Mouse (Mus musculus) heart, postnatal 4 days (tissue): ENCODE measurements at regions not wholly inside any gene's neighbourhood (a gene's known extent, or its start where the extent isn't known, plus 50 kb on each side); places are given as distances from the start of the nearest gene placed in this dataset.

Source experiments
- DNase-seq: peaks from one replicate; pipeline ENCODE4 v3.0.0; 2021

DNA sequence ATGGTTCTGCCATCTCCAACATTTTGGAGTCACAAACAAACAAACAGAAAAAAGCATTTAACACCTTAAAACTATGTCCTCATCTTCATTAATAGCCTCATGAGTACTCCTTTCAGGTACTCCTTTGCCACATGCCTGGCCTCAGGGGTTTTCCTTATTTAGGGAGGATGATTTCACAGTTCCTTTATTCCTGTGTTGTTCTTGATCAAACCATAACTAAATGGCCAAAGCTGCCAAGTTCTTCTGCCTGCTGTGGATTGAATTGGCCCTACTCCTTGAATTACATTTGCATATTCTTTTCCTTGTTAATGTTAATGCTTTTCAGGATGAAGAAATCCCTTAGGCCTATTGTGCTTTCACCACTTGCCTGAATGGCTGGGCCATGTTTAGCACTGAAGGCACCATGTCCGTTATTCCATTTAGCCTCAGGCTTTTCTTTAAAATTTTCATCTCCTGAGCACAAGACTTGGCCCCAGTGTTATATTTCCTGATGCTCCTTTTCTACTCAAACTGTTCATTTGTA lies 1787.4 kb downstream of the Hace1 start:
- DNase-seq = no peak

GRCm38 (mm10) chr10:47366804-47367203 lies 1789.2 kb downstream of the Hace1 start:
- no peak for DNase-seq

- no peak for DNase-seq
Observed at GRCm38 (mm10) chr10:47403492-47403891, 1825.9 kb downstream of the Hace1 start.

DNA sequence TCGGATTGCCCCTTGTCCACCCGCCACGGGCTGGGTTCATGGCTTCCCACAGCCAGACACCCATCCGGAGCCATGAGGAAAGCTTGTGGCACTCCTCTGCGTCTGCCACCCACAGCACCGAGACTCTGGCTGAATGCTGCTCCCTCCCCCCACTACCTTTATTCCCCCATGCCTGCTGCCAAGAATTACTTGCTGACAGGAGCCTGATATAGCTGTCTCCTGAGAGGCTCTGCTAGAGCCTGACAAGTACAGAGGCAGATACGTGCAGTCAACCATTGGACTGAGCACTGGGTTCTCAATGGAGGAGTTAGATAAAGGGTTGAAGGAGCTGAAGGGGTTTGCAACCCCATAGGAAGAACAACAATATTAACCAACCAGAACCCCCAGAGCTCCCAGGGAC lies 1848.9 kb downstream of the Hace1 start:
- peak; percentile 8 for DNase-seq
